Mouse (Mus musculus) urinary bladder, postnatal 36 days (tissue): ENCODE data around the gene Wap.

Experiments used
- DNase-seq, 2 experiments: peaks; one replicate each; pipeline ENCODE4 v3.0.0; 2022; ENCODE audit warnings: low spot score in 2 of 2, mixed read lengths in 1 of 2

Wap gene

GRCm38 (mm10) chr11:6627731-6628130 lies 10.7 kb downstream of the Wap start:
- no peak for DNase-seq

- DNase-seq: no peak
Measured at GRCm38 (mm10) chr11:6626388-6626772, 12.1 kb downstream of the Wap start.

DNA sequence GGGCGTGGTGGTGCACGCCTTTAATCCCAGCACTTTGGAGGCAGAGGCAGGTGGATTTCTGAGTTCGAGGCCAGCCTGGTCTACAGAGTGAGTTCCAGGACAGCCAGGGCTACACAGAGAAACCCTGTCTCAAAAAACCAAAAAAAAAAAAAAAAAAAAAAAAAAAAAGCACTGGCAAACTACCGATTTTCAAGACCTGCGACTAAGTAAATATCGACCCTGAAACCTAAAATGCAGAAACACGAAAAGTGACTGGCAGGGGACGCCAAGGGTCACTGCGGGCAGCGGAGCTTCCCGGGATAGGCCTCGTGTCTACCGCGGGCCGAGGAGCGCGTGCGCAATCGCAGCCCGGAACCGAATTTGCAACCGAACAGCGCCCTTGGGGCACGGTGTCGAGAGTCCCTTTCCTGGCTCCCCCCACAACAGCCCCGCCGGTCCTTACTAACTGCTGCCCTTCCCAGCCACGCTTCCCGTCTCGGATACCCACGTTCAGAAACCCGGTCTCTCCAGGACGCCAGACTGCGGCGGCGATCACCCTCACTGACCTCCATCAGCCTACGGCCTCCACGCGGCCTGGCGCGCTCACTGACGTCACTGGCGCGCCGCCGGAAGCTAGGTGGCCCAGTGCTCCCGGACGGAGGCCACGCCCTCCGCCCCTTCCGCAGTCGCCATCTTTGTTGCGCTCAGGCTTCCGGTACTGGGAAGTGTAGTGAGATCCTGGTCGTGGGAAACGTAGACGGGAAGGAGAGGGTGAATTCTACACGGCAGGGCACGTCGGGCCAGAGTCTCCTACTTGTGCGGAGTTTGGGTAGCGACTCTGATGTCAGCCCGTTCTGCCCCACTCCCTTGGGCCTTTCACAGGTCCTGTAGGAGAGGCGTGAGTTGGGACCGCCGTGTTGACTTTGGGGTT lies 12.7 kb downstream of the Wap start, which contains the start of gene Tbrg4:
Gene Tbrg4, minus strand, starts transcription at position 590 of the 910 bp plus-strand sequence.
- DNase-seq: peak; percentile 87 to 91

- no peak for DNase-seq
Measured at GRCm38 (mm10) chr11:6624619-6625382, 13.6 kb downstream of the Wap start.

GRCm38 (mm10) chr11:6623704-6624103 lies 14.7 kb downstream of the Wap start:
- no peak for DNase-seq

DNA sequence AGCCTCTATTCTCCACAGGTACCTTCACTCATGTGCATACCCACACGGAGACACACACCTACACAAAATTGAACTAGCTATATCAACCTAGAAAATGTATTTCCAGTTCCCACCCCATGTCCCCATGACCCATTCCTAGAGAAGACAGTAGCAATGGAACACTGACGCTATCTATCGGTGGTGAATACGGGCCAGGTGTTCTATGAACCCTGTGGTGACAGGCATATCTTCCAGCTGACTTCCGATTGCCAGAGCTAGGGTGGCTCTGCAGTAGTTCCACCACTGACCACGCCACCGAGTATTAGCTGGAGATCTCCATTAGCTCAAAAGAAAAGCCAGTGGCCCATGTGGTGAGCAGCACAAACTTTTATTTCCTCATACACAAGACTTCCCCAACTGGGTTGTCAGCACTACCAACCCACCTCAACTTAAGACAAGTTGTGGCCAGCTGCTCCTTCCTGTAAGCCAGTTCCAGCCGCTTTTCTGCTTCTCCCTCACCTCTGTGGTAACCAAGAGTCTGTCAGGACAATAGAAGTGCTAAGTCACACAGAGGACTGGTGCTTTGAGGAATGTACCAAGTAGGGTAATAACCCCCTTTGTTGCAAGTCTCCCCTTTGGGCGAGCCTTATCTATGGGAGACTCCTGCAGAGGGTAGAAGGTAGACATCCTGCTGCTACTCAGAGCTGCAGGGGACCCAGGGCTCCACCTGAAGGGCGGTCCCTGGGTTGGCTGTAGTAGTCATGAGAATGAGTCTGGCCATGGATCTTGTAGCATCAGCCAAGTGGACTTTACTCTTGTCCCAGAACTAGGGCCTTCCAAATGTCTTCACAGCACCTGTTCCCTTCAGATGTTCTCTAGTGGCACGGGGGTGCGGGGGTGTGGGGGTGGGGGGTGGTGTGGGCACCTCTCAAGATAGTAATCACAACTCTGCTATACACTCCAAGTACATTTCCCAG lies 22.9 kb downstream of the Wap start:
- no peak for DNase-seq

GRCm38 (mm10) chr11:6605491-6606399 lies 32.7 kb downstream of the Wap start, which contains the start of gene Nacad:
Gene Nacad (minus strand): TSS chr11:6606053.
- DNase-seq: no peak

GRCm38 (mm10) chr11:6605021-6605481 lies 33.4 kb downstream of the Wap start:
- no peak for DNase-seq

DNA sequence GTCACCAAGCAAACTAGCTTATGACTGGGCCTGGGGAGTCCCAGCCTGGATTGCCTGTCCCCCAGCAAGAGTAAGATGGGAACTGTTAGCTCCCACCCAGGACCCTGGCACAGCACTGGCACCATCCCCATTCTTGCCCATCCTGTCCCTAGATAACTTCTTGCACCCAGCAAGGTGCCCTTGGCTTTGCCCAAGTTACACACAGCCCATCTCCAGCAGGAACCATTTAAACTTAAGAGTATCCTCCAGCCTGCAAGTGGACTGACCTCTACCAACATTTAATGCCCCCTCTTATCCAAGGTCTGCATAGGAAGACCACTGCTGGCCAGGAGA lies 33.9 kb downstream of the Wap start:
- no peak for DNase-seq

- no peak for DNase-seq
Measured at GRCm38 (mm10) chr11:6603887-6604603, 34.4 kb downstream of the Wap start.

DNA sequence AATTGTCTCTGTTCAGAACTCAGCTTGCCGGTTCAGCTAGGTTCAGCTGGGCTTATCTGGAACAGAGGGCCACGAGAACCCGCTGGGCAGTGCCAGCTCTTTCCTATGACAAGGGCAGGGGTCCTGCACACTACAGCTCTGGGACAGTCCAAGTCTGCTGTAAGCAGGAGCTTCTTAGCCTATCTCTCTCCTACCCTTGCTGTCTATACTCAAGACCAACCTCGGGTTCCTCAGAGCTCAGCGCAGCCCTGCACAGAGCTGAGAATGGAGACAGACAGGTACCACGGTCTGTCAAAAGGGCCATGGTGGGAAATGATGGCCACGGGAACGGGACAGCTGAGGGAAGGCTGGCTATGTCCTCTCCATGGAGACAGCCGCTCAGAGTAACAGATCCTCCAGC lies 35.2 kb downstream of the Wap start:
- no peak for DNase-seq

DNA sequence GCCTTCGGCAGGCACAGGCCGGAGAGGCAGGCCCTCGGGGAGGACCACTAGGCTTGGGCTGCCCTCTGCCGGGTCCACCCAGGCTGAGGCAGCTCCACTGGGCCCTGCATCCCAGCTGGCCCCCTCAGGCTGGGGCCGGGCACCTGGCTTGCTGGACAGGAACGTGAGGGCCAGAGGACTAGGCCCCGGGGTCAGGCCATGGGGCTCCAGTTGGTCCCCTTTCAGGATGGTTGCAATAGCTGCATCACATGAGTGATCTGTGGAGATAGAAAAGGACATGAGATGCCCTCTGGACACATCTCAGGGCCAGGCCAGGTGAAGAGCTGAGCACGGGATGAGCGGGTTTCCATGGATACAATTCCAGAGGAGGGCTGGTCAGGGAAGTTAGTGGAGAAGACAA lies 35.8 kb downstream of the Wap start:
- no peak for DNase-seq

DNA sequence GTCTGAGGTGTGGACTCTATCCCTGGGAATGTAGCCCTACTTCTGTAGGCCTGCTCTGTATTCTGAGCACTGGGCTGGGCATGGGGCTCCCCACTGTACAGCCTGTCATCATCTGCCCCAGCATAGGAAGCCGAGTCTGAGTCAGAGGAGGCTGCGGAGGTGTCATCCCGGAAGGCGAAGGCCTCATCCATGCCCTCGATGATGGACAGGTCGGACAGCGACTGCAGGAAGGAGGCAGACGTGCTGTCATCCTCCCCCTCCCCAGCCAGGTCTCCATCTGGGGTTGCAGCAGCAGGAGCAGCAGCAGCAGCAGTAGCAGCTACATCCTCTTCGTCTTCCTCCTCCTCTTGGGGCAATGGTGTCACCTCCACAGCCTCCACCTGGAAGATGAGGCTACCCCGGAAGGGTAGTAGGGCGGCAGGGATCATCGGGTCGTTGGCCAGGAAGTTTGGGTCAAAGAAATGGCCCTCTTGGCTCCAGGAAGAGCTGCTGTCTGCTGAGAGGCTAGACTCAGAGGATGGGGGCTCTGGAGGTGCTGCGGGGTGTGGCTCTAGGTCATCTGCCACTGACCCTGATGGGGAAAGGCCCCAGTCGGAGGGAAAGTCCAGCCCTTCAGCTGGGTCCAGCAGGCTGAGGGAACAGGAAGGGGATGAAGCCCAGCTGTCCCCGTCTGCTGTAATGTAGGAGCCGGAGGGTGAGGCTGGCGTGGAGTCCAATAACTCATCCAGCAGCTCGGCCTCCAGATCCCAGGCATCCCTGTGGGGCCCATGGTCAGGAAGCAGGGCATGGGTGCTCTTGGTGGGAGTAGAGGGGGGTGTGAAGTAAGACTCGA lies 36.6 kb downstream of the Wap start:
- DNase-seq: no peak

DNA sequence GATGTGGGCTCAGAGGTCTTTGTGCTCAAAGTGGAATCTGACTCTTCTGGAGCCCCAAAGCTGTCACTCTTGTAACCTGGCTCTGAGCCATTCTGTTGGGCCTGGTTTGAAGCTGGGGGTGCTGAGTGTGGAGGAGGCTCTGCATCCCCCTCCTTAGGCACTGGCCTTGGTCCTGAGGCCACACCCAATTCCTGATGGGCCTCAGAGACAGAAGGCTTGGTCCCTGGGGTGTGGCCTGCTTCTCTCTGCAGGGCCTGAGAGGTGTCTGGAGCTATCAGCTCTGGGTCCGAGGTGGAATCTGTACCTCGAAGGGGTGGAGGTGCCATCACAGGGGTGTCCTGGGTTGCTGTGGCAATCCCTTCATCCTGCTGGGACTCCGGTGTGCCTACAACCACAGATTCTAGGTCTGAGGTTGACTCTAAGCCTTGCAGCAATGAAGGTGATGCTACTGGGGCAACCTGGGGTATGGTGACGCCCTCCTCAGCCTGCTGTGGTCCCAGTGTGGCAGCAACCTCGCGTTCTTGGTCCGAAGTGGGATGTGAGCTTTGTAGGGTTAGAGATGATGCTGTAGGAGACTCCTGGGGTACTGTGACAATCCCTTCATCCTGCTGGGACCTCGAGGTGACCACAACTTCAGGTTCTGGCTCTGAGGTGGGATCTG lies 38.0 kb downstream of the Wap start:
- no peak for DNase-seq

DNA sequence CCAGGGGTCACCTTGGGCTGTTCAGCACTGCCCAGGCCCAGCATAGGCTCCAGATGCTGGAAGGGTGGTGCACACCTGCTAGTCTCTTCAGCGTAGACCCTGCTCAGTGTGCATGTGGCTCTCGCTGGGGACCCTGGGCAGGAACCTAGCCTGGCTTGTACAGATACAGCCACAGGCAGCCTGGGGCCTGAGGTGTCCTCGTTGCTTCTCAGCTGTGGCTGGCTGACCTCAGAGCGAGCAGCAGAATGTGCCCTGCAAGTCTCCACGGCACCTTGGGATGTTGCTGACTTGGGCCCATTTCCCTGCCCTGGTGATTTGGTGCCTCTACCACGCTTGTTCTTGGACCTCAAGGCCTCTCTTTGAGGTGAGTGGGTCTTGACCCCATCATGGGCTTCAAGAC lies 38.6 kb downstream of the Wap start:
- DNase-seq: no peak

DNA sequence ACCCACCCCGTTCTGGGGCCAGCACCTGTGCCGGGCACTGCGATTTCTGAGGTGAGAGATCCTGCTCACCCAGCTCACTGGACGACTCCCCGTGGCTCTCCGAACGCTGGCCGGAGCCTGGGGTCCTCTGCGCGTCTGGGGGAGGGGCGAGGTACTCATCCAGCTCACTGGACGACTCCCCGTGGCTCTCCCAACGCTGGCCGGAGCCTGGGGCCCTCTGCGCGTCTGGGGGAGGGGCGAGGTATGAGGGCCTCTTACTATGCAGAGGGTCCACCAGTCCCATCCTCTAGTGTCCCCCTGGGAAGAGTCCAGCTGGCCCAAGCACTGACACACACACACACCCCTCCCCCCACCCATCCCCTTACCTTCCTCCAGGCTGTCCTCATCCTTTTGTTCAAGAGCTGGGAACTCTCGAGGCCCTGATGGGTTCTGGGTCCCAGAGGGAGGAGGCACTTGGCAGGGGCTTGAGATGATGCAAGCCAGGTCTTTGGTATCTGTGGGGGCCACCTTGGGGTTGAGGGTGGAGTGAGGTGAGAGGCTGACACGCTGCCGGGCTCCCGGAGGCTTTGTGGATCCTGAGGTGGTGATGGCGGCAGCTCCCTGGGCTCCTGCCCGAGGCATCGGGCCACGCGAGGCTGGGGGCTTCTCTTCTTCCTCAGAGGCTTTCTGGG lies 39.3 kb downstream of the Wap start:
- no peak for DNase-seq

DNA sequence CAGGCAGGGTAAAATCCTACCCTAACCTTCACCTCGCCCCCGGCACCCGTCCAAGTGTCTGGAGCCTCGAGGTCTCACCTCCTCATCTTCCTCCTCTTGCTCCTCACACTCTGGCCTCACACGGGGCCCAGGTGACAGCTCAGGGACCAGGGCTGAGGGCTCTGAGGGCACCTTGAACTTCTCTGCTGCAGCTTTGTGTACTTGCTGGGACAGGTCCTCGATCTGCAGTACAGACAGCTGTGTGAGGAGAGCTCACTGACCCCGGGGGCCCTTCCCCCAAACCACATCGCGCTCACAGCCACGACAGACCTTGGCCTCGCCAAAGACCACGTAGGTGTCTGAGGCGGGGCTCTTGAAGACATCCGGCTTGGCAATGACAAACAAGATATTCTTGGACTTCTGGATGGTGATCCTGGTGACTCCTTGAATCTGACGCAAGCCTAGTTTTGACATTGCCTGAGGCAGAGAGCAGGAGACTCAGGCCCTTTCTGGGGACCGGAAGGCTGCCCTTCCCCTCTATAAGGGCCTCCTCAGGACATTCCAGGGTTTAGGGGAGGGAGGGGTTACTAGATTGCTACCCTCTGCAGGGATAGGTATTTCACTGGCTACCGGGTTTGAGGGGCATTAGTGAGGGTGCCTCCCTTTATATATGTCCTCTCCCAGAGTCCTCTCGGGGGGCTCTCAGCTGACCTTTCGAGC lies 40.1 kb downstream of the Wap start:
- DNase-seq: no peak
